Mouse (Mus musculus) natural killer cell, adult 2 months (primary cell): ENCODE results near the gene Bud31.
"Not testable (repeated sequence)": the region's sequence is repeated elsewhere in the genome, so short reads cannot be mapped to it uniquely, and the experiment has no call there.

Experiments
- DNase-seq, 2 experiments: peaks; one replicate each; pipeline ENCODE4 v3.0.0; 2022; ENCODE audit warnings: low spot score in 2 of 2

Bud31 gene

GRCm38 (mm10) chr5:145139571-145140519 lies at the start of gene Bud31, which contains the start of gene Pdap1:
Bud31 (plus strand) TSS chr5:145140362.
Pdap1 (minus strand) TSS chr5:145140238.
- peak; percentile 95 for DNase-seq

- no peak for DNase-seq
These were observed 44.0 kb upstream of the Bud31 start for GRCm38 (mm10) chr5:145096195-145096594.

- no peak for DNase-seq
These were observed 41.8 kb upstream of the Bud31 start for GRCm38 (mm10) chr5:145098340-145098821.

- no peak for DNase-seq
These were observed 39.2 kb upstream of the Bud31 start for GRCm38 (mm10) chr5:145100960-145101359.

GRCm38 (mm10) chr5:145101451-145101850 lies 38.7 kb upstream of the Bud31 start:
- DNase-seq: not testable (repeated sequence)

GRCm38 (mm10) chr5:145102706-145103105 lies 37.5 kb upstream of the Bud31 start:
- no peak for DNase-seq

GRCm38 (mm10) chr5:145104328-145104727 lies 35.8 kb upstream of the Bud31 start:
- DNase-seq: no peak

GRCm38 (mm10) chr5:145105694-145106275 lies 34.4 kb upstream of the Bud31 start:
- DNase-seq: no peak

GRCm38 (mm10) chr5:145110401-145110800 lies 29.8 kb upstream of the Bud31 start:
- no peak for DNase-seq

- no peak for DNase-seq
These were observed 27.6 kb upstream of the Bud31 start for GRCm38 (mm10) chr5:145112566-145112965.

- no peak for DNase-seq
These were observed 26.7 kb upstream of the Bud31 start for GRCm38 (mm10) chr5:145113416-145113815.

- peak; percentile 57 to 68 for DNase-seq
These were observed 26.0 kb upstream of the Bud31 start, which contains the start of gene Arpc1b for GRCm38 (mm10) chr5:145114071-145114605. Arpc1b (plus strand) TSS chr5:145114215.

GRCm38 (mm10) chr5:145114606-145115473 lies 25.3 kb upstream of the Bud31 start:
- peak; percentile 49 to 55 for DNase-seq

GRCm38 (mm10) chr5:145115736-145116135 lies 24.4 kb upstream of the Bud31 start:
- no peak for DNase-seq

- peak; percentile 47 to 54 for DNase-seq
These were observed 23.8 kb upstream of the Bud31 start for GRCm38 (mm10) chr5:145116316-145116715.

- DNase-seq: peak; percentile 19 to 46
These were observed 23.2 kb upstream of the Bud31 start for GRCm38 (mm10) chr5:145116916-145117315.

GRCm38 (mm10) chr5:145118005-145118404 lies 22.2 kb upstream of the Bud31 start:
- DNase-seq: no peak

- no peak for DNase-seq
These were observed 21.7 kb upstream of the Bud31 start for GRCm38 (mm10) chr5:145118461-145118860.

- peak; percentile 26 to 42 for DNase-seq
These were observed 20.8 kb upstream of the Bud31 start for GRCm38 (mm10) chr5:145119385-145119784.

GRCm38 (mm10) chr5:145120921-145121320 lies 19.2 kb upstream of the Bud31 start:
- no peak for DNase-seq

- no peak for DNase-seq
These were observed 16.8 kb upstream of the Bud31 start for GRCm38 (mm10) chr5:145123396-145123795.
